Mouse (Mus musculus) CD4-positive, CD25-positive, alpha-beta regulatory T cell, adult 2 months (primary cell): ENCODE measurements around the gene Bcl9l.
"Not testable (repeated sequence)": the region's sequence is repeated elsewhere in the genome, so short reads cannot be mapped to it uniquely, and the experiment has no call there.

Source experiments
- DNase-seq: peaks from one replicate; pipeline ENCODE4 v3.0.0-alpha.2; 2012; ENCODE audit warnings: low read depth, low spot score

Bcl9l gene

DNA sequence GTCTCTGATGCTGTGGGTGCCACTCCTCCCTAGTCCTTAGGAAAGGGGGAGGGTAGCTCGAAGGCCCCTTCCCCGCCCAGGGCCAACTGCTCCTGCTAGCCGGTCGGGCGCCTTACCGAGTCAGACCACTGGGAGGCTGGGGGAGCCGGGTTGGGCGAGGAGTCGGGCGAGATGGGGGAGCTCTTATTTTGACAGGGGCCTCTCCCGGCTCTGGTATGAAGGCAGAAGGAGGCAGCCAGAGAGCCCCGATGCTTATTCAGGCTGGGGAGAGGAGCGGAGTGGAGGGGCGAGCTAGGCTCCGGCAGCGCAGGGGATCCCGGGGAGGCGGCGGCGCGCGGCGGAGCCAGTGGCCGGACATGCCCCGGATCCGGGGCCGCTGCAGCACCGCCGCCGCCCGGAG is at the start of gene Bcl9l:
Gene Bcl9l, plus strand, starts transcription at position 274 of the 400 bp plus-strand sequence.
- DNase-seq = peak; percentile 92

DNA sequence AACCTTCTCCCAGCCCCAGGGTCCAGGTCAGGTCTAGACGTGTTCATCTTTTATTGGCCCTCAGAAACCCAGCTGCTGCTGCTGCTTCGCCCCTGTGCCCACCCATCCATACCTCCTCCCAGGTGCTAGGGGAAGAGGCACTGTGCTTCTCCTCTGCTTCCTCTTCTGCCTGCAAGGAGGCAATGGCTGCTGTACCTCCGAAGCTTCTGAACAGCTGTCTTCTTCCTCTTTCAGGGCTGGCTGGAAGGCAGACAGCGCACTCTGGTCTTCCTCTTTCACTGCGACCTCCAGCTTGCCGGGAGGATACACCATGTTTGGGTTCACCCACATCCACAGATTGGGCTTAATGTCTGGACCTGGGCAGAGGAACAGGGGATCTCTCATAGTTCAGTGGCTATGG is 46.9 kb upstream of the Bcl9l start:
- DNase-seq = no peak

DNA sequence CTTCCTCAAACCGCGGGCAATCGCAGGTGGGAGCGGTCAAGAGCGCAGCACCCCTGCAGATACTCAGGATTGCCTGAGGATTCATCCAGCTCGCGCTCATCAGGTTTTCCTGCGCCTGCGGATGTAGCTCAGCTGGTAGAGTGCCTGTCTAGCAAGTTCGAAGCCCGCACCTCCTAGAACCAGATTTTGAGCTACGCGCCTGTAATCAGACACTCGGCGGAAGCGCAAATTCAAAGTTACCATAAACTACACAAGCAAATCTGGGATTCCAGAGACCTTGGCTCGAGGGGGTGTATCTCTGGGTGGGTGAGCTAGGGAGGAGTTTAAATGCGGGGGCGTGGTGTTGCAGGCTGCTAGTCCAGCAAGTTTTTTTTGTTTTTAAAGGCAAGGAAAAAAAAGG is 41.7 kb upstream of the Bcl9l start, which contains the start of gene Foxr1:
Gene Foxr1, minus strand, starts transcription at position 176 of the 400 bp plus-strand sequence.
- no peak for DNase-seq

DNA sequence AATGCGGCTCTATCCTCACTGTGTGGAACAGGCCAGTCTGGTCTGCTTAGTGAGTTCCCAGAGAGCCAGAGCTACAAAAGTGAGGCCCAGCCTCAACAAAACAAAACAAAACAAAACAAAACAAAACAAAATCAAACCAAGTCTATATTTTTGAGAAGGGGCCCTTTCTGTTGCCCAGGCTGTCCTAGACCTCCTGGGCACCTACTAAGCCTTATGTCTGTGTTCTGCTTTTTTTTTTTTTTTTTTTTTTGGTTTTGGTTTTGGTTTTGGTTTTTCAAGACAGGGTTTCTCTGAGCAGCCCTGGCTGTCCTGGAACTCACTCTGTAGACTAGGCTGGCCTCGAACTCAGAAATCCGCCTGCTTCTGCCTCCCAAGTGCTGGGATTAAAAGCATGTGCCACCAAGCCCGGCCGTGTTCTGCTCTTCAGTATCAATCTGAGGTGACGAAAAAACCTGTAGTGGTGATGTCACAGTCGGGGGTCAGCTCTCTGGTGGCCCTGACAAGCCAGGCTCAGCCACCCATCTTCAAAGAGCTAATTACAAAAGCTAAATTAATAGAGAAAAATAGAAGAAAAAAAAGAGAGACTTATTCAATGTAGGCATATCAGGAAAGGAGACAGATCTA is 38.1 kb upstream of the Bcl9l start:
- not testable (repeated sequence) for DNase-seq

DNA sequence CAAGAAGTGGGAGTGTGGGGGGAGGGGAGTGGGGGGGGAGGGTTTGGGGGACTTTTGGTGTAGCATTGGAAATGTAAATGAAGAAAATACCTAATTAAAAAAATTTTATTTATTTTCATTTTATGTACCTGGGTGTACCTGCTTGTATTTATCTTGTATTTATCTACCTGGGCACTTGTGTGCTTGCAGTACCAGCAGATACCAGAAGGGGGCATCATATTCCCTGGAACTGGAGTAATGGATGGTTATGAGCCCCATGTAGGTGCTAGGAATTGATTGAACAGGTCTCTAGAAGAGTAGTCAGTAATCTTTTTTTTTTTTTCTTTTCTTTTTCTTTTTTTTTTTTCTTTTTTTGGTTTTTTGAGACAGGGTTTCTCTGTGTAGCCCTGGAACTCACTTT is 32.2 kb upstream of the Bcl9l start:
- DNase-seq = peak; percentile 71

DNA sequence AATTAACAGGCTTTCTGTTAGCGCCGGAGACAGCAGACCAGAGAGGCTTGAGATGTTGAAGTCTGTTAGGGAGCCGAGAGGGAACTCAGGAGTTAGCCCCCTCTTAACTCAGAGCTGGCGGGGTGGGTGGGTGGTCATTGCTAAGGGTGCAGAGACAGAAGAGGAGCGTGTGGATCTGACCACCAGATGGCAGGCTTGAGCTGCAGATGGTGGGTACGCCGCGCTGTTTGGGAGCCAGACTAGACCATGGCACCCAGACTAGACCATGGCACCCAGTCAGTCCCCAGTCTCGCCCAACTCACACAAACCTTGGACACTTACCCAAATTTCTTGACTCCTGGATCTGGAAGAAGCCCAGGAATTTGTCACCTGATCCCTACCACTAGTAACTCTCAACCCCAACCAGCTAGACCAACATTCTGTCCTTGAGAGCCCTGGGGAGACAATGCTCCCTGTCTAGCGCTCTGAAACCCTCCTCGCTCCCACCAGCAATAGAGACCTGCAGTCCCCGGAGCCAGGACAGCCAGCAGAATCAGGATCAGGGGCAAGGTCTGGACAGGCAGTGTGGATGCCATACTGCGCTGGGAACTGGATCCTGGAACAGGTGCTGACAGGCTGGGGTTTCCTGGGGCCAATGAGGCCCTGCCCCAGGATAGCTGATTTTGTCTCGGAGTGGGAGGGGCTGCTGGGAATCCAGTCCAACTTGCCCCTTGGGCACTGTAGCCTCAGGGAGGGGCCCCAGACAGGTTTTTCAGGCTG is 28.3 kb upstream of the Bcl9l start:
- DNase-seq = peak; percentile 93

DNA sequence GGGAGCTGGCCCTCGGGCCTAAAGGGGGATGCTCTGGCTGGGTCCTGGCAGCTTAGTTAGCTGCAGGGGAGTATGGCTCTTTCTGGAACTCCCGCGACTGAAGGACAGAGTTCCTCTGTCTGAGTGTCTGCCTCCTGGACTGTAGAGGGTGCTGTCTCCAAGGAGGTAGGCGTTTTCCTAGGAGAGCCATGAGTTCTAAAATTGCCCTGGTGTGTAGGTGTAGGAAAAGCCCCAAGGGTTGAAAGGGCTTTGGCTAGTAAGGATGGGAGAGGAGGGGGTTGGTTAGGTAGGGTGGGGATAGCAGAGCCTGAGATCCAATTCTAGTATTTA is 27.8 kb upstream of the Bcl9l start, which contains the start of gene Upk2:
Gene Upk2, minus strand, starts transcription at position 86 of the 330 bp plus-strand sequence.
- DNase-seq = no peak

DNA sequence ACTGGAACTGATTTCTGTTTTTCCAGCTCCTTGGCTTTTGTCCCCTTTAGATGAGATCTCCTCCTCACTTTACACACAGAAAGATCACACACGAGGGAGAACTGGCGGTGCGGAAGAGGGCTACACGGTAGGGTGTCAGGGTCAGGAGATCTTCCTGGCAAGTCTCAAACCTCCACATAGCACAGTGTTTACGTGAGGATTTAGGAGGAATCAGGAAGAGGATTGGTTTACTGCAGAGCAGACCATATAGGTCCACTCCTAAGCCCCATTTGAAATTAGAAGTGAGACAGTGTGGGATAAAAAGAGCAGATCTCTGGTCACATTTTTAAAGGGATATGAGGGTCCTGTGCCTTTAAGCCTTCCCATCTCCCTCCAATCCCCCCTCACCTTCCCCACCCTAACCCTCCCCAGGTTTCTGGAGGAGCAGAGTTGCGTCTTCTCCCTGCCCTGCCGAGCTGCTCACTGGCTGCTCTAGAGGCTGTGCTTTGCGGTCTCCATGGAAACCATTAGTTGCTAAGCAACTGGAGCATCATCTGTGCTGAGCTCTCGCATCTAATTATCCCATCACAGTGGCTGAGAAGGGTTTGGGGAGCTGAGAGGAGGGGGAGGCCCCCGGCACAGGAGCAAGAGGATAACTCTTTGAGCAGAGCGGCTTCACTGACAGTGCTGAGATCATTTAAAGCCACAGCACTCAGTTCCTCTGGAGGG is 25.4 kb upstream of the Bcl9l start:
- peak; percentile 38 for DNase-seq

DNA sequence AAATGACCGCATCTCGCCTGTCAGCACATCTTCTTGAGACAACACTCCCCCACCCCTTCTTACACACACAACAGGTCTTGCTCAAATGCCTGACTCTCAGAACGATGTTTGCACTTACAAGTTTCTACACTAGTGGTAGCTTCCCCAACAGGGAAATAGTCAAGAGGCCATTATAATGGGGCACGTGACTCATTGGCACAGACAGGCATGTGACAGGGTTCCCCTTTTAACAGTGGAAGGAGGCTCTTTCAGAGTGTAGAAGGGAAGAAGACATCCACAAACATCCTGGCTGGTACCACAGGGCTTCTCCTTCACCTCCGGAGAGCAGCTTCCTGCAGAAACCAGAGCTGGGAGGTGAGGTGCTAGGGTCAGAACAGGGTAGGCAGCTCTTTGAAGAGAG is 20.7 kb upstream of the Bcl9l start:
- no peak for DNase-seq

DNA sequence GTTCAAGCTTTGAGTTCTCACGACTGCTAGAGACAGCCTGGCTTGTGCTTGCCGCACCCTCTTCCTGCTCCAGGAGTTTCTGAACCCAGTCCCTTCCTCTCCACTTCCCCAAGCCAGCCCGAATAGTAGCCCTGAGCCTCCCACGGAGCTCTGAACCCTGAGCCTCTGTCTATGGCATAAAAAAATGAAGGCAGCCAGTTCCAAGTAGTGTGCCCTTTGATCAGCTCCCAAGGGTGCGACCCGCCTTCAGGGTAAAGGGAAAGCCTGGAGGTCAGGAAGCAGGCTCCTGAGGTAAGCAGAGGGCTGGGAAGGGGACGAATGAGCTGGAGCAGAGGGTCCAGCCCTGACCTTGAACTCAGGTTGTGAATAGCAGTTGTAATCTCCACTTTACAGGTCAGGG is 14.4 kb upstream of the Bcl9l start:
- DNase-seq = no peak

DNA sequence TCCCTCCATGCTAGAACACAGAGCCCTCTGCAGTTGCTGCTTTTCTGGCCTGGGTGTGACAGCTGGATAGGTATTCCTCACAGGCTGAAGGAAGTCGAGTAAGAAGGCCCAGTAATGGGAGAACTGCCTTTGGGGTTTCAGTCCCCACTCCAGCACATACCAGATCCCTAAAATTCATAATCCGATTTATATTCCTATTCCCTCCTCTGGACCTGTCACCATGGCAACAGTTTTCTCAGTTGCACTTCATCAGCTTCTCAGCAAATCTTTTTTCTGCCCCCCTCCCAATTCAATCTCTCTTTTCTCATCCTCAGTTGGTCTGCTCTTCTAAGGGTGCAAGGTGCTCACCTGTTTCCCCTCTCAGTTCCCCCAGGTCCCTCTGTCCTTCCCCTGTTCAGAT is 13.8 kb upstream of the Bcl9l start:
- DNase-seq = no peak

DNA sequence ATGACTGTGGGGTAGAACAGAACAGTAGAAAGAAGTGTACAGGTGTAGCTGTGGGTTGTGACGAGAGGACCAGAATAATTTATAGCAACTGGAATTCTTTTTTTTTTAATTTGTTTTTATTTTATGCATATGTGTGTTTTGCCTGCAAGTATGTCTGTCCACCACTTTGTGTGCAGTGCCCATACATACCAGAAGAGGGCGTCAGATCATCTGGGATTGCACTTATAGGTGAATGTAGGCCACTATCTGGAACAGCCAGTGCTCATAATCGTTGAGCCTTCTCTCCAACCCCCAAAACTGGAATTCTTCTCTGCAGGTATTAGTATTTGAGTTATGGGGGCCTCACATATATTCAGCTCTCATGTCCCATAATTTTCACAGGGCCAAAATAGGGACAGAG is 9.4 kb upstream of the Bcl9l start:
- DNase-seq = peak; percentile 53

DNA sequence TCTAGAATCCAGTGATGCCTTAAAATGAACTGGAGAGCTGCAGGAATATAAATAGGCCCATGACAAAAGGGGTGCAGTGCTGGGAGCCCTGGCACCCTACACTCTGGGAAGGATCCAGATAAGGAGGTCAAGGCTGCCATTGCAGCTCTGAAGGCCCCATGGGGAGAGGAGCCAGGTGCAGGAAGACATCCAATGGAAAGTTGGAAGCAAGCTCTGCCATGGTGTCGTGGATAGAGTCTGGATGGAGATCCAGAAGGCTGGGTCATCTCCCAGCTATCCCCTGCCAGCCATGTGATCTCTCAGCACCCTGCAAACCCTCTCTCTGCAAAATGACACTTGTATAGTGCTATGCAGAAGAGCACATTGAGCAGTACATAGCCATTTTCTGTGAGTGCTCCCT is 8.3 kb upstream of the Bcl9l start:
- DNase-seq = no peak

DNA sequence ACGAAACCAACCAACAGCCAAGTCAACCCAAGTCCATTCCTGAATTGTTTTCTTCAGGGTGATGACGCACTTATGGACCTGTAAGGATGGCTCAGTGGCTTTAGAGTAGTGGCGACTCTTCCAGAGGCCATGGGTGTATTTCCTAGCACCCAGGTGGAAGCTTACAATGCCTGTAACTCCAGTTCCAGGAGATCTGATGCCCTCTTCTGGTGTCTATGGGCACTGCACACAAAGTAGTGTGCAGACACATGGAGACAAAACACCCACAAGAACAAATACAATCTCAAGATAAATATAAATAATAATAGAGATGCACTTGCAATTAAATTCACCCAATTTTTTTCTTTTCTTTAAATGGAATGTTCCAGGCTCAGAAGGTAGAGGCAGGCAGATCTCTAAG is 6.7 kb upstream of the Bcl9l start:
- no peak for DNase-seq

DNA sequence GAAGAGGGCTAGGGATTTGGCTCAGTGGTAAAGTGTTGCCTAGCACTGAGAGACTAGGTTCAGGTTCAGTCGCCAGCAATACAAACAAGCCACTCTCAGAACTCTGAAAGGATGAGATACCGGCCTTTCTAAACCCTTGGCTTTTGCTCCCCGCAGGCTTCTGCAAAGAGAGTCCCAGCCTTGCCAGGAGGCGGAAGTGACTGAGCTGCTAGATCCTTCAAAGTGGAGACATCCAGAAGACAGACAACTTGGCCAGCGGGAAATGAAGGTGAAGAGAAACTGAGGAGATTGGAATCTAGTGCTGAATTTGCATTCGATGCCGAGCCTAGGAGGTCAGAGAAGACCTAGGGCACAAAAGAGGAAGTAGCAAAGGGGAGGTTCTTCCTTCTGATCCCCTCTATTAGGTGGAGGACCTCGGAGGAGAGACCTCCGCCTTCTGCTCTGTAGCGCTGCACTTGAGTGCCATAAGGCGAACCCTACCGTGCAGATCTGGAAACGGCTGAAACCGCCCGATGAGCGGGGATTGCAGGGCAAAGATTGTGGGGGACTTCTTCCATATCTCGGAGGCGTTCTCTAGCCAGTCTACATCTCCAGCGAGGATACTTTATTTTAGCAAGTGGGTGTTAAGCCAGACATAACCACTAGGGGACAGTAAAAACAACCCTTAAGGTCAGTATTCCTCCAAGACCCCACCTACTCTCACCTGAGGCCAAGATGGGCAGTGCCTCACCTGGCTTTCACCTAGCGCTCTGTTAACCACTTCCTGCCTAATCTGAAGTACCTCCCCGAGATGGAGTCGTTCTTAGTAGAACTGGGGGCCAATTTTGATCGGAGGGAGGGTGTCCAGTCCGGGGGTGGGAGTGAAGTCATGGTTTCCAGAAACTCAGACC is 5.0 kb upstream of the Bcl9l start:
- DNase-seq = peak; percentile 80

DNA sequence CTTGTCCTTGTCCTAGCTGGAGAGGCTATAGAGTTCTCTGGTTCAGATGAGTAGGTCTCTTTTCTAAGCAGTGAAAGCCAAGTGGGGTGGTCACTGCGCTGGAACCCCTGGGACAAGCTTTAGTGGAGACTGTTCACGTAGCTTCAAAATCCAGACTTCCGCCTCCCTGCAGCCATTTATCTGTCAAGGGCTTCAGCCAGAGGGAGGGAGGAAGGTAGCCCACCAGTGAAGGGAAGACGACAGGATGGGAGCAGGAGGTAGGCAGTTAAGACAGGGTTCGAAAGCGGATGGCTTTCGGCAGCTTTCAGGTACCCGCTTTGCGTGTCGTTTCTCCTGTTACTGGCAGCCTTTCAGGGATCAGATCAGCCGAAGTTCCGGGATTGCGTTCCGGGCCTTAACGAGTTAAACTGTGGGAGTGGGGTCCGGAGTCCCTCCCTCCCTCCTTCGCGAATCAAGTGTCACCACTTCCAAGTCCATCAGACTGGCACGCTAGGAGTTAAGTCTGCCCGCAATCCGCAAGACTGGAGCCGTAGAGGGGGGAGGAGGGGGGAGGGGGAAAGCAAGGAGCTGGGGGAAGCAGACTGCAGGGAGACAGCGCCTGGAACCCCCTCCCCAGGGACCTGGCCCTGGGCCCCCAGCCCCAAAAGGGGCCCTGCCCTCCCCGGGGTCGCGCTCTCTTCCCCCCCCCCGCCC is 4.2 kb upstream of the Bcl9l start:
- peak; percentile 49 for DNase-seq

DNA sequence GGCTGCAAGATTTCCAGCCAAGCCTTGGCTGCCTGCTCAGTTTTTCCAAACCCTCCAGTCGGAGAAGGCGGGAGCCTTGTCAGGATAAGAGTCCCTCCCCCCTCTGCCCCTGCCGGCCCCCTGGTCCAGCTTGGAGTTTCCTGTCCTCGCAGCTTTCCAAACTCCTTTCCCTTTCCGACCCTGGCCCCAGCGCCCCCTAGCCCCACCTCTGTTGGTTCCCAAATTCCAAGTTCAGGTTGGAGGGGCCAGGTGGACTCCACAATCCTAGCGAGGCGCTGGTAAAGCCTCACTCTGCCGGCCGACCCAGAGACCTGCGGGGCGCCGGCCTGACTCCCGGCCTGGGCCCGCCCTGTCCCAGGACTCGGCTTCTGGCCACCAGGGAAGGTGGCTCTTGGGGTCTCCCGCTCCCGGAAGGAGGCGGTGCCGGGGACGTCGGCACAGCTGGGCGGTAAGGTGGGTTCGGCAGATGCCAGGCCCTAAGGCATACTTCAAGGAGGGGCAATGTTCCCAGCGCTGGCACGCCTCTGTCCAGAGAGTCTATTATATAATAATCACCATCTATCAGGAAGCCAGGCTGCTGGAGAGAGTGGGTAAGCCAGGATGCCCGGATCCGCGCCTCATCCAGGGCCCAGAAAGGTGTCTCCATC is 3.5 kb upstream of the Bcl9l start:
- DNase-seq = no peak

DNA sequence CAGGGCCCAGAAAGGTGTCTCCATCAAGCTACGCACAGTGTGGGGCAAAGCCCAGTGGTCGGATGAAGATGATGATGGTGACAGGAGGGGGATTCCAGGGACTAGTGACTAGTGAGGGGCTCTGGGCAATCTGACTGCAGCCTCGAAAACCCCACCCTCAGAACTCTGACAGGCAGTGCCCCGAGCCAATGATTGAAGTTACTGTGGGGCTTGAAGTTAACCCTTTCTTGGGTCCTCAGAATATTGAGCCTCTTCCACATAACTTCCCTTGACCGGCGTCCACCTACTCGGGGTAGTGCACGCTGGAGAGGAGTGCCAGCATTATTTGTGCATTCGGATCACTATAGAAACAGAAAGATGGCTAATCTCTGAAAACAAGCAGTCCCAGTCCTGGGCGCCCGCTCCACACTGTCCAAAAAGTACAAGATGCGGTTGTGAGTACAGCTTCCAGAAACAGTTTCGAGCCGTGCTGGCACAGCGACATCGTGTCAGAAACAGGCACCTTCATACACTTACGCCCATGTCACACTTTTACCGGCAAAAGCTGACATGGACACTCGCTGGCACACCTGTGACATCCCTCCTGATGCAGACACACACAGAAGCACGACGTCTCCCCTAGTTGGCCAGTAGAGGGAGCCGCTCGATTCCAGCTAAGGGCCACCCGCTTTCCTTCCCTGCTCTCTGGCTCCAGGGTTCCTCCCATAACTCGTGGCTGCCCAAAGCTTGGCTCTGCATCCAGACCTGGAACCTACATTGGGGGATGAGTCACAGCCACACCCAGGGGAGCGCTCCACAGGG is 2.8 kb upstream of the Bcl9l start:
- peak; percentile 90 for DNase-seq

DNA sequence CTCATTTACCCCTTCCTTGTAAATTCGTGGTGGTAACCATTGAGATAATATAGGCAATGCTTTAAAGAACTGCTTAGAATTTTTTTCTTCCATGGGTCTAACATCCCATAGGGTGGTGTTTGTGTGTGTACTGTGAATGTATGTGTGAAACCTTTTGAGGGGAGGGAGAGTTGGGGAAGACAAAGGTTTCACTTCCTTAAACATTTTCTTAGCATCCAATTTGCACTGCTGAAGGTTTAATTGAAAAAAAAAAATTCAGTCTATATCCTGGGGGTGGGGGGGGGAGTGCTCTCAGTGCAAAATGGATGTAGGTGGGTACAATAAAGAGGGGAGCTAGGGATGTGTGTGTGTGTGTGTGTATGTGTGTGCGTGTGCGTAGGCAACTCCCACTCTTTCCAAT is 513 bp upstream of the Bcl9l start:
- no peak for DNase-seq

DNA sequence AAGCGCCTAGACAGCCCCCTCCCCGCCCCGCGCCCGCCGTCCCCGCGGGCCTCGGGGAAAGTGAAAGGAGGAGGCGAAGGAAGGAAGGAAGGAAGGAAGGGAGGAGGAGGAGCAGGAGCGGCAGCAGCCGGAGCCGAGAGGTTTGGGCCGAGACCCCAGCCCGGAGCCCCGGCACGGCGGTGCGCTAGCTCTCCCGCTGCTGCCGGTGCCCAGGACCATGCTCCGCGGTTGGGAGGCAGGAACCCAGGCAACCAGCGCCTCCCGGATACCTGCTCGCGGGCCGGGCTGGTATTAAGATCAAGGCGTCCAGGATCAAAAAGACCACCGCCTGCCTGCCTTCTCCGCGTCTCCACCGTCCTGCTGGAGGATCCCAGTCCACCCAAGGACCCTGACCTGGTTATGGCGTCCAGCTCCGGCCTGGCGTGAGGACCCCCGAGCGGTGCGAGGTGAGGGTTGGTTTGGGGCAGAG is 450 bp downstream of the Bcl9l start:
- peak; percentile 48 for DNase-seq
